Mouse (Mus musculus) midbrain, embryonic 16.5 days (tissue): ENCODE results near the gene Rbl2. TPM values are rescaled to one million over a fixed set of nuclear protein-coding genes. Genes with fewer than 3 reads are reported as not detected.

Source experiments
- ATAC-seq: fragments of 200-750 bp; cut with Nextera tagmentation; 2 replicates; pipeline ENCODE4 v1.8.0; 2017; ENCODE audit warnings: moderate TSS enrichment
- H3K27ac ChIP-seq: fragments of 300-500 bp; sonication (generic); 2 replicates; pipeline ENCODE4 v1.5.1; 2014; ENCODE audit warnings: mild to moderate bottlenecking, low read length, mixed read lengths
- H3K27me3 ChIP-seq: fragments of 300-500 bp; sonication (generic); 2 replicates; pipeline ENCODE4 v1.6.1; 2014; ENCODE audit warnings: low read depth, low read length, mixed read lengths; ENCODE audit not compliant: control insufficient read depth, insufficient read depth
- H3K36me3 ChIP-seq: fragments of 300-500 bp; sonication (generic); 2 replicates; pipeline ENCODE4 v1.6.1; 2014; ENCODE audit warnings: mild to moderate bottlenecking, low read length, moderate library complexity, mixed read lengths; ENCODE audit not compliant: control insufficient read depth, insufficient read depth
- H3K4me1 ChIP-seq: fragments of 300-500 bp; sonication (generic); 2 replicates; pipeline ENCODE4 v1.6.1; 2014; ENCODE audit warnings: mild to moderate bottlenecking, low read length, mixed read lengths; ENCODE audit not compliant: control insufficient read depth, insufficient read depth
- H3K4me2 ChIP-seq: fragments of 300-500 bp; sonication (generic); 2 replicates; pipeline ENCODE4 v1.6.1; 2014; ENCODE audit warnings: mild to moderate bottlenecking, low read length, mixed read lengths
- H3K4me3 ChIP-seq: fragments of 300-500 bp; sonication (generic); 2 replicates; pipeline ENCODE4 v1.5.1; 2014; ENCODE audit warnings: low read depth, mild to moderate bottlenecking, low read length, moderate library complexity, mixed read lengths
- H3K9ac ChIP-seq: fragments of 300-500 bp; sonication (generic); 2 replicates; pipeline ENCODE4 v1.6.1; 2014; ENCODE audit warnings: low read depth, low read length, mixed read lengths
- H3K9me3 ChIP-seq: fragments of 300-500 bp; sonication (generic); replicated peaks from 2 replicates; pipeline ENCODE4 v1.6.1; 2014; ENCODE audit warnings: mild to moderate bottlenecking, low read length, mixed read lengths; ENCODE audit not compliant: control insufficient read depth, poor library complexity, severe bottlenecking
- WGBS: fragments of 180-500 bp; shearing (Covaris S2); extraction: QIAGEN DNeasy Blood & Tissue Kit; methylation state at CpG from one replicate; pipeline ENCODE4 v1.1.7; 2014; 5-methylcytosine and 5-hydroxymethylcytosine counted together
- polyA plus RNA-seq: library from polyadenylated mRNA; unstranded; fragments of >200 nt; fragmentation: Nextera tagmentation; extraction: Ambion mirVana; gene quantifications from 2 replicates; pipeline ENCODE4 v1.2.1, GENCODE M21; 2015

Gene Rbl2
- polyA plus RNA-seq, 1 experiment from 2014 or later = 22.5 TPM

- H3K4me3 ChIP-seq = no peak overlapping the region
- H3K4me1 ChIP-seq = no peaks in the 10 kb centered on the region
- no peak overlapping the region for H3K9ac ChIP-seq
- peaks cover 20% of the 10 kb centered on the region for H3K36me3 ChIP-seq
- ATAC-seq = no peak
- H3K4me2 ChIP-seq = no peak overlapping the region
- 93% methylated on average over 12 of the region's 12 CpGs for WGBS
- H3K9me3 ChIP-seq = no peaks in the 10 kb centered on the region
- no peak overlapping the region for H3K27ac ChIP-seq
- H3K27me3 ChIP-seq = no peaks in the 10 kb centered on the region
These were observed 12.6 kb downstream of the Rbl2 start for GRCm38 (mm10) chr8:91082428-91082827.

- no peaks in the 10 kb centered on the region for H3K4me1 ChIP-seq
- no peaks in the 10 kb centered on the region for H3K27me3 ChIP-seq
- H3K9me3 ChIP-seq = no peaks in the 10 kb centered on the region
- no peak overlapping the region for H3K4me2 ChIP-seq
- 95% methylated on average over 7 of the region's 7 CpGs for WGBS
- H3K36me3 ChIP-seq = peaks cover 18% of the 10 kb centered on the region
- no peak overlapping the region for H3K4me3 ChIP-seq
- ATAC-seq = no peak
- H3K9ac ChIP-seq = no peak overlapping the region
- H3K27ac ChIP-seq = no peak overlapping the region
These were observed 18.6 kb downstream of the Rbl2 start for GRCm38 (mm10) chr8:91088452-91088851.

- Histone ChIP-seq H3K27me3 (no peaks in the 10 kb centered on the region), H3K27ac (no peak overlapping the region), H3K4me2 (no peak overlapping the region), H3K9me3 (no peaks in the 10 kb centered on the region), H3K4me3 (no peak overlapping the region), H3K9ac (no peak overlapping the region), H3K4me1 (no peaks in the 10 kb centered on the region), H3K36me3 (peaks cover 15% of the 10 kb centered on the region)
- WGBS = 89% methylated on average over 2 of the region's 2 CpGs
- ATAC-seq = no peak
These were observed 19.7 kb downstream of the Rbl2 start for GRCm38 (mm10) chr8:91089601-91090000.

GRCm38 (mm10) chr8:91094135-91094534 is 24.3 kb downstream of the Rbl2 start:
- H3K4me1 ChIP-seq = no peaks in the 10 kb centered on the region
- no peaks in the 10 kb centered on the region for H3K27me3 ChIP-seq
- peaks cover 28% of the 10 kb centered on the region for H3K36me3 ChIP-seq
- ATAC-seq = no peak
- no peak overlapping the region for H3K27ac ChIP-seq
- 93% methylated on average over 5 of the region's 5 CpGs for WGBS
- H3K9ac ChIP-seq = no peak overlapping the region
- no peaks in the 10 kb centered on the region for H3K9me3 ChIP-seq
- H3K4me2 ChIP-seq = no peak overlapping the region
- no peak overlapping the region for H3K4me3 ChIP-seq

GRCm38 (mm10) chr8:91098106-91098505 is 28.2 kb downstream of the Rbl2 start:
- WGBS = 94% methylated on average over 6 of the region's 6 CpGs
- Histone ChIP-seq H3K4me2 (no peak overlapping the region), H3K9me3 (no peaks in the 10 kb centered on the region), H3K36me3 (peaks cover 18% of the 10 kb centered on the region), H3K4me1 (no peaks in the 10 kb centered on the region), H3K4me3 (no peak overlapping the region), H3K27ac (no peak overlapping the region), H3K9ac (no peak overlapping the region), H3K27me3 (no peaks in the 10 kb centered on the region)
- no peak for ATAC-seq

- H3K9me3 ChIP-seq = no peaks in the 10 kb centered on the region
- H3K4me3 ChIP-seq = no peak overlapping the region
- no peak for ATAC-seq
- no peak overlapping the region for H3K27ac ChIP-seq
- peaks cover 18% of the 10 kb centered on the region for H3K36me3 ChIP-seq
- no peak overlapping the region for H3K9ac ChIP-seq
- no peak overlapping the region for H3K4me2 ChIP-seq
- no peaks in the 10 kb centered on the region for H3K27me3 ChIP-seq
- H3K4me1 ChIP-seq = no peaks in the 10 kb centered on the region
- WGBS = 89% methylated on average over 12 of the region's 12 CpGs
These were observed 36.4 kb downstream of the Rbl2 start for GRCm38 (mm10) chr8:91106271-91106670.

- H3K4me2 ChIP-seq = no peak overlapping the region
- no peak overlapping the region for H3K4me3 ChIP-seq
- no peaks in the 10 kb centered on the region for H3K27me3 ChIP-seq
- H3K9me3 ChIP-seq = no peaks in the 10 kb centered on the region
- H3K9ac ChIP-seq = no peak overlapping the region
- peaks cover 29% of the 10 kb centered on the region for H3K36me3 ChIP-seq
- no peak for ATAC-seq
- H3K4me1 ChIP-seq = no peaks in the 10 kb centered on the region
- no peak overlapping the region for H3K27ac ChIP-seq
- 87% methylated on average over 5 of the region's 5 CpGs for WGBS
These were observed 42.1 kb downstream of the Rbl2 start for GRCm38 (mm10) chr8:91111868-91112477.

- Histone ChIP-seq H3K27ac (no peak overlapping the region), H3K4me2 (no peak overlapping the region), H3K9ac (no peak overlapping the region), H3K36me3 (peaks cover 33% of the 10 kb centered on the region), H3K9me3 (no peaks in the 10 kb centered on the region), H3K4me1 (no peaks in the 10 kb centered on the region), H3K27me3 (no peaks in the 10 kb centered on the region), H3K4me3 (no peak overlapping the region)
- no peak for ATAC-seq
- WGBS = 95% methylated on average over 5 of the region's 5 CpGs
These were observed 44.6 kb downstream of the Rbl2 start for GRCm38 (mm10) chr8:91114428-91114827.

GRCm38 (mm10) chr8:91114910-91115309 is 45.1 kb downstream of the Rbl2 start:
- peaks cover 35% of the 10 kb centered on the region for H3K36me3 ChIP-seq
- H3K4me3 ChIP-seq = no peak overlapping the region
- WGBS = 82% methylated on average over 11 of the region's 11 CpGs
- no peaks in the 10 kb centered on the region for H3K9me3 ChIP-seq
- no peak for ATAC-seq
- H3K27me3 ChIP-seq = no peaks in the 10 kb centered on the region
- H3K4me2 ChIP-seq = no peak overlapping the region
- H3K27ac ChIP-seq = no peak overlapping the region
- H3K9ac ChIP-seq = no peak overlapping the region
- no peaks in the 10 kb centered on the region for H3K4me1 ChIP-seq
